Mouse (Mus musculus): ENCODE measurements at regions not wholly inside any gene's neighbourhood (a gene's known extent, or its start where the extent isn't known, plus 50 kb on each side); places are given as distances from the start of the nearest gene placed in this dataset.

- TF ChIP-seq MAX (IDR thresholded peaks at IDR 0.05; ENCODE audit: low read depth) (no peak), POLR2AphosphoS2 (IDR thresholded peaks at IDR 0.05; ENCODE audit: insufficient read length, low read depth) (no peak), MYOG (IDR thresholded peaks at IDR 0.05; ENCODE audit: control insufficient read depth in 1 of 3, insufficient read depth in 1 of 3, insufficient read length in 2 of 3, low read depth in 2 of 3) (no peak), POLR2A (IDR thresholded peaks at IDR 0.05; ENCODE audit: insufficient read length, low read depth) (no peak), TCF12 (IDR thresholded peaks at IDR 0.05; ENCODE audit: insufficient read depth, poor library complexity, severe bottlenecking) (no peak), CEBPB (IDR thresholded peaks at IDR 0.05; ENCODE audit: insufficient read depth, poor library complexity, severe bottlenecking) (no peak), MYOD1 (IDR thresholded peaks at IDR 0.05; ENCODE audit: control insufficient read depth in 1 of 3, insufficient read length in 2 of 3, low read depth in 2 of 3) (no peak), TCF3 (IDR thresholded peaks at IDR 0.05; ENCODE audit: insufficient read length, low read depth) (no peak), REST (IDR thresholded peaks at IDR 0.05; ENCODE audit: insufficient read depth, insufficient read length) (no peak)
Measured at GRCm38 (mm10) chr14:106489074-106489473, 383.1 kb downstream of the Trim52 start.

Measured in myocyte (in vitro differentiated cells).